Mouse (Mus musculus) bone marrow macrophage, adult 2 months (primary cell): ENCODE results near the gene Itga7.

Experiments used
- CTCF ChIP-seq: IDR thresholded peaks from 2 replicates; pipeline ENCODE4 v1.5.1; 2012; ENCODE audit warnings: low read depth, mild to moderate bottlenecking, low read length, moderate library complexity
- POLR2A ChIP-seq: IDR thresholded peaks from 2 replicates; pipeline ENCODE4 v1.6.1; 2012; ENCODE audit warnings: mild to moderate bottlenecking, low read depth, low read length, borderline replicate concordance

GRCm38 (mm10) chr10:128913696-128914095 is 19.9 kb upstream of the Itga7 start:
- TF ChIP-seq CTCF = no peak
- no peak for TF ChIP-seq POLR2A
